ENCODE assay signal across 21 mouse cellular contexts in genomic region chr9:65607120-65607519, GRCm38 (mm10). TPM values are rescaled to one million over a fixed set of nuclear protein-coding genes. Genes with fewer than 3 reads are reported as not detected.
DNase-seq lines count a peak whose midpoint lies in the region; ATAC-seq and TF ChIP-seq lines count a peak whose summit lies in the region.
"Had no signal": no experiment of that assay in that cellular context is flagged by ENCODE, and none has a peak within 500 bp of the region (broad histone marks: within the 10 kb centered on the region; RNA-seq: fewer than 3 reads in every experiment).

No protein-coding gene starts in this region.

- no peaks in the 10 kb centered on the region for H3K27me3 ChIP-seq in heart, postnatal 0 days (ENCODE audit: control insufficient read depth, insufficient read depth, low read length)
- H3K27me3 ChIP-seq in E14TG2a.4 (ENCODE audit: insufficient read depth, low read length) = no peaks in the 10 kb centered on the region
- no peaks in the 10 kb centered on the region for H3K27me3 ChIP-seq in stomach, embryonic 14.5 days (ENCODE audit: control insufficient read depth, insufficient read depth, low read length)
- H3K27me3 ChIP-seq: CH12.LX; heart, embryonic 15.5 days; neural tube, embryonic 13.5 days had no signal

- in situ Hi-C loops in ES-E14 (cut with MboI; ENCODE audit: low sequenced_read_pairs in 2 of 2, unreplicated experiment in 2 of 2) = loop anchor here (10.0 kb wide), 2 partner anchors 58 to 248 kb away; partner anchors contain the start of gene Oaz2 (in 2 of the 2)

- no peak for DNase-seq in heart, postnatal 0 days (ENCODE audit: low spot score)
- no peak for DNase-seq in heart, postnatal 36 days
- no peak for DNase-seq in ES-E14 (ENCODE audit: low read depth, low spot score)
- no peak for DNase-seq in cerebellum, postnatal 14 days
- DNase-seq in spleen, postnatal 10 days (ENCODE audit: low spot score in 2 of 2) = no peak
- DNase-seq: B cell, adult 2 months; cerebellum, adult 8-10 months; gastrocnemius, adult 2 months; thymus, postnatal 25 days had no signal

- no peak for TF ChIP-seq CTCF in heart, postnatal 0 days (IDR thresholded peaks at IDR 0.05; ENCODE audit: low read depth)
- TF ChIP-seq CTCF in E14TG2a.4 (conservative IDR thresholded peaks at IDR 0.05; ENCODE audit: low read length) = no peak

- TF ChIP-seq EP300 in heart, postnatal 0 days (IDR thresholded peaks at IDR 0.05; ENCODE audit: low read depth) = no peak

- intact Hi-C loops in heart, postnatal 36 days (cut with DNase I) = loop anchor here (5.0 to 10.0 kb wide), 2 partner anchors 220 to 478 kb away; partner anchors contain the start of gene Zfp609

- H3K4me3 ChIP-seq in heart, postnatal 0 days (ENCODE audit: low read depth, low read length) = no peak overlapping the region
- H3K4me3 ChIP-seq in E14TG2a.4 (replicated peaks; ENCODE audit: low read length) (peak overlapping the region; percentile 60), ES-E14 (ENCODE audit: insufficient read depth in 1 of 2, low read depth in 1 of 2, low read length in 2 of 2, poor library complexity in 1 of 2, severe bottlenecking in 1 of 2) (no peak overlapping the region)
- H3K4me3 ChIP-seq in stomach, embryonic 14.5 days (ENCODE audit: low read depth, low read length) = no peak overlapping the region
- H3K4me3 ChIP-seq: gastrocnemius, adult 2 months; heart, embryonic 15.5 days; hindbrain, embryonic 13.5 days; midbrain, embryonic 10.5 days; myocyte; neural tube, embryonic 13.5 days had no signal

- 49% methylated on average over 2 of the region's 2 CpGs for WGBS in heart, postnatal 0 days
- WGBS in stomach, embryonic 14.5 days = 40% methylated on average over 2 of the region's 2 CpGs

- 0 out of 2 replicates have a peak overlapping the region, but pooled peaks have one; percentile 20 for H3K27ac ChIP-seq in heart, postnatal 0 days (ENCODE audit: low read depth)
- peak overlapping the region; percentile 77 for H3K27ac ChIP-seq in ES-E14 (ENCODE audit: insufficient read depth, low read depth, low read length, poor library complexity, severe bottlenecking)
- H3K27ac ChIP-seq in stomach, embryonic 14.5 days (ENCODE audit: low read length) = peak overlapping the region; percentile 71
- H3K27ac ChIP-seq: heart, embryonic 15.5 days; hindbrain, embryonic 13.5 days; neural tube, embryonic 13.5 days had no signal

- no peak overlapping the region for H3K4me2 ChIP-seq in heart, postnatal 0 days (ENCODE audit: low read depth, low read length)
- no peak overlapping the region for H3K4me2 ChIP-seq in stomach, embryonic 14.5 days (replicated peaks; ENCODE audit: low read depth, low read length)
- H3K4me2 ChIP-seq: heart, embryonic 15.5 days; hindbrain, embryonic 13.5 days; neural tube, embryonic 13.5 days had no signal

- H3K4me1 ChIP-seq in heart, postnatal 0 days (ENCODE audit: control insufficient read depth, insufficient read depth) = no peaks in the 10 kb centered on the region
- H3K4me1 ChIP-seq in E14TG2a.4 (replicated peaks; ENCODE audit: low read depth, low read length) (peaks cover 42% of the 10 kb centered on the region), ES-E14 (ENCODE audit: control insufficient read depth in 2 of 2, insufficient read depth in 2 of 2, low read length in 2 of 2, poor library complexity in 1 of 2) (peaks cover 3% of the 10 kb centered on the region in 2 experiments; a peak in 3 of 4 replicates)
- peaks cover 12% of the 10 kb centered on the region for H3K4me1 ChIP-seq in stomach, embryonic 14.5 days (ENCODE audit: control insufficient read depth, insufficient read depth, low read length)

- H3K9ac ChIP-seq in heart, postnatal 0 days (replicated peaks; ENCODE audit: low read depth, low read length) = no peak overlapping the region
- H3K9ac ChIP-seq in ES-E14 (ENCODE audit: insufficient read depth, low read depth, low read length, poor library complexity, severe bottlenecking) = no peak overlapping the region
- H3K9ac ChIP-seq in stomach, embryonic 14.5 days (replicated peaks; ENCODE audit: low read depth, low read length) = no peak overlapping the region
- H3K9ac ChIP-seq: heart, embryonic 15.5 days; neural tube, embryonic 13.5 days had no signal

- no peaks in the 10 kb centered on the region for H3K9me3 ChIP-seq in heart, postnatal 0 days (replicated peaks; ENCODE audit: control insufficient read depth, low read length)
- H3K9me3 ChIP-seq in E14TG2a.4 (ENCODE audit: low read length) = no peaks in the 10 kb centered on the region
- H3K9me3 ChIP-seq in ES-E14 (ENCODE audit: control insufficient read depth, insufficient read depth, low read depth, low read length) = no peaks in the 10 kb centered on the region
- no peaks in the 10 kb centered on the region for H3K9me3 ChIP-seq in stomach, embryonic 14.5 days (ENCODE audit: control insufficient read depth, low read depth, low read length)
- H3K9me3 ChIP-seq: heart, embryonic 15.5 days; hindbrain, embryonic 13.5 days; midbrain, embryonic 10.5 days; neural tube, embryonic 13.5 days had no signal

- ATAC-seq in heart, postnatal 0 days (ENCODE audit: insufficient read depth, low read depth) = no peak
- ATAC-seq in stomach, embryonic 14.5 days (ENCODE audit: insufficient number of reproducible peaks, insufficient read depth, low FRiP score, low read depth) = no peak
- ATAC-seq: forebrain, embryonic 14.5 days; lung, postnatal 0 days; midbrain, embryonic 16.5 days had no signal

- H3K36me3 ChIP-seq in heart, postnatal 0 days (replicated peaks; ENCODE audit: control insufficient read depth, insufficient read depth, low read length) = no peaks in the 10 kb centered on the region
- H3K36me3 ChIP-seq in E14TG2a.4 (ENCODE audit: insufficient read depth, low read length) (no peaks in the 10 kb centered on the region), ES-E14 (ENCODE audit: control insufficient read depth, insufficient read depth, low read length, poor library complexity, severe bottlenecking) (no peaks in the 10 kb centered on the region)
- H3K36me3 ChIP-seq in stomach, embryonic 14.5 days (ENCODE audit: control insufficient read depth, insufficient read depth, low read length) = no peaks in the 10 kb centered on the region
- H3K36me3 ChIP-seq: heart, embryonic 15.5 days; hindbrain, embryonic 13.5 days; midbrain, embryonic 10.5 days; neural tube, embryonic 13.5 days had no signal

TF ChIP-seq in ES-E14, 5 proteins besides CTCF, POLR2A, EP300 and RAD21:
- TF ChIP-seq MAFK (IDR thresholded peaks at IDR 0.05; ENCODE audit: insufficient read depth, low read depth, low read length) = no peak
- no peak for TF ChIP-seq CHD2 (IDR thresholded peaks at IDR 0.05; ENCODE audit: low read depth, low read length)
- no peak for TF ChIP-seq ZC3H11A (IDR thresholded peaks at IDR 0.05; ENCODE audit: borderline replicate concordance, low read depth, low read length)
- TF ChIP-seq HCFC1 (IDR thresholded peaks at IDR 0.05; ENCODE audit: borderline replicate concordance, insufficient read depth, low read length) = no peak
- TF ChIP-seq ZNF384 (IDR thresholded peaks at IDR 0.05; ENCODE audit: low read depth, low read length) = no peak

RNA-seq across cellular contexts. Expression of gene Pif1, which starts 20.2 kb away (rescaled TPM):
- total RNA-seq in heart, postnatal 0 days (2014; rRNA removed; ENCODE audit: low replicate concordance) = 7.1 and 32.7 TPM in 2 replicates
- polyA plus RNA-seq in heart, postnatal 0 days (2015; fragmentation: Nextera tagmentation; extraction: Ambion mirVana) = 2.5 and 2.6 TPM in 2 replicates
- under 1 TPM; 0.30 to 0.61 TPM for total RNA-seq in heart, postnatal 36 days (2021)
- total RNA-seq in ES-E14 (2012; rRNA removed) = 31.8 and 53.8 TPM in 2 replicates
- polyA plus RNA-seq in stomach, embryonic 14.5 days (2014; fragmentation: Nextera tagmentation; extraction: Ambion mirVana) = 9.9 and 11.0 TPM in 2 replicates
- total RNA-seq: gastrocnemius, adult 2 months; liver, adult 2 months had no signal

RNA-seq across cellular contexts. Expression of gene Rbpms2, which starts 22.3 kb away (rescaled TPM):
- total RNA-seq in heart, postnatal 0 days (2014; rRNA removed; ENCODE audit: low replicate concordance) = 94.5 and 121 TPM in 2 replicates
- 108 and 117 TPM in 2 replicates for polyA plus RNA-seq in heart, postnatal 0 days (2015; fragmentation: Nextera tagmentation; extraction: Ambion mirVana)
- total RNA-seq in heart, postnatal 36 days (2021) = 10 to 100 TPM; 35.7 to 37.9 TPM
- 44.7 and 64.5 TPM in 2 replicates for total RNA-seq in ES-E14 (2012; rRNA removed)
- 28.2 and 32.5 TPM in 2 replicates for polyA plus RNA-seq in stomach, embryonic 14.5 days (2014; fragmentation: Nextera tagmentation; extraction: Ambion mirVana)

RNA-seq across cellular contexts. Expression of gene Plekho2, which starts 27.3 kb away (rescaled TPM):
- 12.8 and 21.0 TPM in 2 replicates for total RNA-seq in heart, postnatal 0 days (2014; rRNA removed; ENCODE audit: low replicate concordance)
- 7.6 and 8.3 TPM in 2 replicates for polyA plus RNA-seq in heart, postnatal 0 days (2015; fragmentation: Nextera tagmentation; extraction: Ambion mirVana)
- total RNA-seq in heart, postnatal 36 days (2021) = 10 to 100 TPM; 13.3 to 15.3 TPM
- 3.4 and 5.4 TPM in 2 replicates for total RNA-seq in ES-E14 (2012; rRNA removed)
- polyA plus RNA-seq in stomach, embryonic 14.5 days (2014; fragmentation: Nextera tagmentation; extraction: Ambion mirVana) = 17.2 and 21.2 TPM in 2 replicates

Comparison
In these comparisons a context has a peak if more than half of its experiments do, and no peak if none do; other contexts are left out.
1. H3K27ac ChIP-seq: peak in every context shown above with its lines; median percentile 77 in ES-E14; 71 in stomach, embryonic 14.5 days; 20 in heart, postnatal 0 days.